Mouse (Mus musculus): ENCODE data around the gene Mreg. TPM values are rescaled to one million over a fixed set of nuclear protein-coding genes. Genes with fewer than 3 reads are reported as not detected.

Mreg gene
- total RNA-seq, 2 experiments from 2014 or later = 37.7 to 60.5 TPM

- no peak overlapping the region for H3K4me3 ChIP-seq
- intact Hi-C loops (cut with DNase I) = no loop called here
- no peak overlapping the region for H3K27ac ChIP-seq
- no peak for DNase-seq
- no peak for TF ChIP-seq CTCF (IDR thresholded peaks at IDR 0.05)
Measured at GRCm38 (mm10) chr1:72134534-72134933, 77.6 kb downstream of the Mreg start.

GRCm38 (mm10) chr1:72123434-72124297, 88.4 kb downstream of the Mreg start:
- Histone ChIP-seq H3K4me3 (no peak overlapping the region), H3K27ac (no peak overlapping the region)
- TF ChIP-seq CTCF (IDR thresholded peaks at IDR 0.05) = peak; percentile 89
- DNase-seq = peak; percentile 88
- intact Hi-C loops (cut with DNase I) = loop anchor here (5.0 to 10.0 kb wide), 2 partner anchors 449 to 616 kb away; no protein-coding TSS in a partner anchor

DNA sequence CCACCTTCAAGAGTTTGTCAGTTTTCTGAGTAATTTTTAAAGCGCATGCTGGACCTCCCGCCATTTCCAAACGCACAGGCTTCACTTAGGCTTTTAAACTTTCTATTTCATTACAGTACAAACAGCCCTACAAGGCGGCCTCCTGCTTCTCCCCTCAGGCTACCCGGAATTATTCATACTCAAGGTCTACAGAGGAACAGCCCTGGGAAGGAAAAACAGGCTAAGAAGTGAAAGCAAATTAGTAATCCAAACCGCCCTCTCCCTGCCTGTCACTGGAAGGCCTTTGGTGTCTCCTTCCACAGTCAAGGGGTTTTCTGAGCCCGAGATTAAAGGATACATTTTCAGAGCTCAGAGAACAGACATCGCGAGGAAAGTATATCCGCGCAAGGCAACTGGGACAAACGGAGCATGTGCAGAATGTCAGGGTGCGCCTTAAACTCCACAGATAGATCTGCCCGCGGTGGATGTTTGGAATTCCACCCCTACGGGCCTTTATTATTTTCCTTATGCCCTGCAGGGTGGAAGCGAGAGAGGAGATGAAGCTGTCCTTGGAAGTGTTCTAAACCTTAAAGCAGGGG, 90.4 kb downstream of the Mreg start:
- DNase-seq = no peak
- no peak overlapping the region for H3K27ac ChIP-seq
- no peak for TF ChIP-seq CTCF (IDR thresholded peaks at IDR 0.05)
- intact Hi-C loops (cut with DNase I) = loop anchor here (1.0 to 10.0 kb wide), 3 partner anchors 447 to 832 kb away; no protein-coding TSS in a partner anchor
- H3K4me3 ChIP-seq = peak overlapping the region; percentile 33

- H3K27ac ChIP-seq = no peak overlapping the region
- TF ChIP-seq CTCF (IDR thresholded peaks at IDR 0.05) = no peak
- DNase-seq = no peak
- no peak overlapping the region for H3K4me3 ChIP-seq
- intact Hi-C loops (cut with DNase I) = loop anchor here (5.0 to 10.0 kb wide), 2 partner anchors 445 to 613 kb away; no protein-coding TSS in a partner anchor
Measured at GRCm38 (mm10) chr1:72119981-72120380, 92.1 kb downstream of the Mreg start.

DNA sequence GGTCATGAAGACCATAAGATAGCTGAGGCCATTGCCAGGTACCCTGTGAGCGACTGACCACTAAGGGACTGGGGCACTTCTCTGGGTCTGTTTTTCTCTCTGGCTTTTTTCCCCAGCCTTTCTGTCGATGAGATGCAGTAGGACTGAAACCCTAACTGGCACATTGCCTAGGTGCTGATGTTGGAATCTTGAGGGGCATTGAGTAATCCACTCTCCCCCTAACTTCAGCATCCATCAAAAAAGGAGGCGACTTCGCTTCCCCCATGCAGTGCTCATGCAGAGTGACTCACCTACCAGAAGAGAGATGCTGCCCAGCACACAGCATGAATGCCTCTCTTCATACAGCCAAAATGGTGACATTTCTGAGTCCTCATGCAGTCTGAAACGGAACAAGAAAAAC, 97.9 kb downstream of the Mreg start:
- TF ChIP-seq CTCF (IDR thresholded peaks at IDR 0.05) = no peak
- no peak for DNase-seq
- H3K4me3 ChIP-seq = no peak overlapping the region
- intact Hi-C loops (cut with DNase I) = no loop called here
- H3K27ac ChIP-seq = no peak overlapping the region

Other genes starting within 250 kb of the Mreg start
- gene Pecr, start 72.0 kb upstream of the Mreg start, total RNA-seq (2021) = 10 to 100 TPM; 15.7 to 16.4 TPM
- not detected for gene Tmem169, start 72.1 kb upstream of the Mreg start, total RNA-seq (2021)
- gene Xrcc5, start 95.1 kb upstream of the Mreg start, total RNA-seq (2021) = 10 to 100 TPM; 18.5 to 20.5 TPM

All from gastrocnemius, adult 2 months (tissue).